Mouse (Mus musculus) heart, postnatal 0 days (tissue): Measurements from ENCODE around the gene Dpp6. TPM values are rescaled to one million over a fixed set of nuclear protein-coding genes. Genes with fewer than 3 reads are reported as not detected.

ENCODE experiments used
- ATAC-seq: fragments of 200-750 bp; cut with Nextera tagmentation; 2 replicates; pipeline ENCODE4 v1.8.0; 2017; ENCODE audit warnings: low read depth, moderate number of reproducible peaks, moderate library complexity; ENCODE audit not compliant: insufficient read depth
- DNase-seq: peaks from one replicate; pipeline ENCODE4 v3.0.0-alpha.2; 2016; ENCODE audit warnings: low spot score
- H3K27ac ChIP-seq: fragments of 300-500 bp; sonication (generic); 2 replicates; pipeline ENCODE4 v1.5.1; 2014; ENCODE audit warnings: low read depth, mild to moderate bottlenecking
- H3K27me3 ChIP-seq: fragments of 300-500 bp; sonication (generic); 2 replicates; pipeline ENCODE4 v1.6.1; 2014; ENCODE audit warnings: low read length, mixed read lengths; ENCODE audit not compliant: control insufficient read depth, insufficient read depth
- H3K36me3 ChIP-seq: fragments of 300-500 bp; sonication (generic); replicated peaks from 2 replicates; pipeline ENCODE4 v1.6.1; 2014; ENCODE audit warnings: low read length, mixed read lengths; ENCODE audit not compliant: control insufficient read depth, insufficient read depth
- H3K4me1 ChIP-seq: fragments of 300-500 bp; sonication (generic); 2 replicates; pipeline ENCODE4 v1.6.1; 2014; ENCODE audit warnings: antibody characterized with exemption; ENCODE audit not compliant: control insufficient read depth, insufficient read depth
- H3K4me2 ChIP-seq: fragments of 300-500 bp; sonication (generic); 2 replicates; pipeline ENCODE4 v1.6.1; 2014; ENCODE audit warnings: low read depth, mild to moderate bottlenecking, low read length, moderate library complexity
- H3K4me3 ChIP-seq: fragments of 300-500 bp; sonication (generic); 2 replicates; pipeline ENCODE4 v1.5.1; 2014; ENCODE audit warnings: low read depth, low read length
- H3K9ac ChIP-seq: fragments of 300-500 bp; sonication (generic); replicated peaks from 2 replicates; pipeline ENCODE4 v1.6.1; 2014; ENCODE audit warnings: low read depth, low read length, mixed read lengths
- H3K9me3 ChIP-seq: fragments of 300-500 bp; sonication (generic); replicated peaks from 2 replicates; pipeline ENCODE4 v1.6.1; 2016; ENCODE audit warnings: low read length; ENCODE audit not compliant: control insufficient read depth
- CTCF ChIP-seq: IDR thresholded peaks from 2 replicates; pipeline ENCODE4 v1.5.1; 2016; ENCODE audit warnings: antibody characterized with exemption, control low read depth, low read depth
- EP300 ChIP-seq: IDR thresholded peaks from 2 replicates; pipeline ENCODE4 v1.6.1; 2016; ENCODE audit warnings: antibody characterized with exemption, low read depth
- WGBS: fragments of 180-500 bp; shearing (Covaris S2); extraction: QIAGEN DNeasy Blood & Tissue Kit; methylation state at CpG from one replicate; pipeline ENCODE4 v1.1.7; 2014; 5-methylcytosine and 5-hydroxymethylcytosine counted together
- polyA plus RNA-seq: library from polyadenylated mRNA; unstranded; fragments of >200 nt; fragmentation: Nextera tagmentation; extraction: Ambion mirVana; gene quantifications from 2 replicates; pipeline ENCODE4 v1.2.1, GENCODE M21; 2015
- total RNA-seq: library from RNA; depleted of rRNA; stranded (reverse); fragments of >200 nt; gene quantifications from 2 replicates; pipeline ENCODE4 v1.2.3, GENCODE M21; 2014; ENCODE audit warnings: low replicate concordance

The Dpp6 gene
- total and polyA plus RNA-seq, 2 experiments from 2014 or later: 0.05 TPM; not detected in 1

DNA sequence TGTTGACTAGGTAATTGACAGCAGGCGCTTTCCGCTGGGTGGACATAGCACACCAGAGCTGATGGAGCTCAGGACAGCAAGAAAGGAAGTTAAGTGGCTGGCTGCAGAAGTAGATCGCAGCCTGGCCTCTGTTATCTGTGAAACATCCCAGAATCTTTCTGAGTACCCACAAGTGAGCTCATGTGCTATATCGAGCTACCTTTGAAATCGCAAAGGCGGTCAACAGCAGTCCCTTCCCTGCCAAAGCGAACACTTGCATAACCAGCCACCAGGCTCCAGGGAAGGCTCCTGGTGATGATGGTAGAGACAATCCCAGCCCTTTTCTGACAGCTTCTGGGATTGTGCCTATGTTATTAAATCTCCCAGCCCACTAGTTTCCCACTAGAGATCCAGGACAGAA lies 186.5 kb downstream of the Dpp6 start:
- Histone ChIP-seq H3K4me2 (no peak overlapping the region), H3K9me3 (no peaks in the 10 kb centered on the region), H3K27me3 (no peaks in the 10 kb centered on the region), H3K27ac (no peak overlapping the region), H3K36me3 (no peaks in the 10 kb centered on the region), H3K9ac (no peak overlapping the region), H3K4me1 (no peaks in the 10 kb centered on the region), H3K4me3 (no peak overlapping the region)
- no peak for TF ChIP-seq CTCF
- no peak for TF ChIP-seq EP300
- ATAC-seq (no peak), DNase-seq (no peak)
- 45% methylated on average over 7 of the region's 7 CpGs for WGBS

DNA sequence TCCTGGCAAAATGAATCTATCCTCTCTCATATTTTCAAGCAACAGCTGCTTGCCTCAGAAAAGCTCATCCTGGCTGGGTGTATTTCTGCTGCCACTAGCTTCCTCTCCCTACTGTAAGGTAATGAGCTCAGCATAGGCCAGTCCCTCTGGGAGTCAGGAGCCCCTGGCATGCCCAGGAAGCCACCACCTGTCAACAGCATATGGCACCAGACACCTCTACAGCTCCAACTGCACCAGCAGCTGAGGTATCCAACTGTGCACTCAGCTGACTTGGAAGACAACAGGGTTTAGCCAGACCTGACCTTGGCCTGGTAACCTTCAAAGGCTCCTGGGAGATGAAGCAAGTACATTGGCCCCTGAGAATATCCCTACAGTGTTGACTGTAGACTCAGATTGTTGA lies 192.2 kb downstream of the Dpp6 start:
- H3K9ac ChIP-seq: no peak overlapping the region
- no peaks in the 10 kb centered on the region for H3K9me3 ChIP-seq
- H3K27me3 ChIP-seq: no peaks in the 10 kb centered on the region
- H3K27ac ChIP-seq: no peak overlapping the region
- no peak for DNase-seq
- TF ChIP-seq EP300 (no peak), CTCF (no peak)
- H3K4me2 ChIP-seq: no peak overlapping the region
- no peak for ATAC-seq
- H3K4me3 ChIP-seq: no peak overlapping the region
- no peaks in the 10 kb centered on the region for H3K4me1 ChIP-seq
- no peaks in the 10 kb centered on the region for H3K36me3 ChIP-seq

- no peak for DNase-seq
- WGBS: 81% methylated on average over 5 of the region's 5 CpGs
- Histone ChIP-seq H3K27ac (no peak overlapping the region), H3K9ac (no peak overlapping the region), H3K4me2 (no peak overlapping the region), H3K27me3 (no peaks in the 10 kb centered on the region), H3K4me3 (no peak overlapping the region), H3K4me1 (no peaks in the 10 kb centered on the region), H3K36me3 (no peaks in the 10 kb centered on the region), H3K9me3 (no peaks in the 10 kb centered on the region)
- ATAC-seq: no peak
- no peak for TF ChIP-seq EP300
- no peak for TF ChIP-seq CTCF
Observed at GRCm38 (mm10) chr5:27010582-27010981, 193.6 kb downstream of the Dpp6 start.

DNA sequence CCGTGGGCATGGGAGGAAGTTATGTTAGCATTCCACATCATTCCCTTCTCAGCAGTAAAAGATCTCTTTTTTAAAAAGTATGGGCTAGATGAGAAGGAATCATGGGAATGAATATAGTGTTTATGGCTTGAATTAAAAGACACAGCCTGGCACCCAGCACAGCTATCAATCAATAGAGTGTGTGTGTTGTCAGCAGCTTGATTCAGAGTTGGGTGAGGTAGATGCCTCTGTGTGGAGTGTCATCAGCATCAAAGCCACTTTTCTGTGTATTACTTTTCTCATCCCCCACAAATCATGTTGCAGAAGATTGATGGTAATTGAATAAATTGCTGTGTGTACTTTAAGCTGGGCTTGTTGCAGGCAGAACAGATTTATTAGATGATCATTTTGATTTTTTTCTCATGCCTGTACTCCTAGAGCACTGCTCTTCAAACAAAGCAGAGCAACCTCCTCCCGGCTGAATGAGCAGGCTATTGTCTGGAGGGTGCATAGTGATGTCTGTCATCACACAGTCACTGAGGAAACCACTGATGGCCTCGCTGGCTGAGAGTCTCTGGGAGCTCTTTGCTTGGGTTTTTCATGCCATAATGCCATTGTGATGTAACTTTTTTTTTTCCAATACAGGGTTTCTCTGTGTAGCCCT lies 201.4 kb downstream of the Dpp6 start:
- Histone ChIP-seq H3K4me3 (no peak overlapping the region), H3K4me1 (no peaks in the 10 kb centered on the region), H3K27me3 (no peaks in the 10 kb centered on the region), H3K4me2 (no peak overlapping the region), H3K9me3 (no peaks in the 10 kb centered on the region), H3K27ac (no peak overlapping the region), H3K36me3 (no peaks in the 10 kb centered on the region), H3K9ac (no peak overlapping the region)
- DNase-seq (no peak), ATAC-seq (no peak)
- 46% methylated on average over 3 of the region's 3 CpGs for WGBS
- TF ChIP-seq EP300 (no peak), CTCF (no peak)

DNA sequence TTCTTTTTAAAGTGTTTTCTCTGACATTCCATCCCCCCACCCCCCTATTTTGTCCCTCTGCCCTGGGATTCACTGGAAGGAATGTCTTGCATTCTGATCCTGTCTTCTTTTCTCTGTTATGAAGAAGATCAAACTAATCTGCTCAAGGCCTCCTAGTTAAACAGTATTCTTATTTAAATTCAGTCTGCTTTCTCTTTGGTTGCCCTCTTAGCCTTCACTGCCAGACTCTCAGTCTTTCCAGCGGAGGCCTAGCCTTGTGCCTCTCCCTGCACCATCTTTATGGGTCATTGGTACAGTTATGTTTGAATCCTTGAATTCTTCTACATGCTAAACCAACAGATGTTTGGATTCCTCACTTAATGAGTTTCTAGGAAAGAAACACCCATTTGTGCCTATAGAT lies 211.6 kb downstream of the Dpp6 start:
- Histone ChIP-seq H3K9me3 (no peaks in the 10 kb centered on the region), H3K9ac (no peak overlapping the region), H3K36me3 (no peaks in the 10 kb centered on the region), H3K27me3 (no peaks in the 10 kb centered on the region), H3K4me2 (no peak overlapping the region), H3K27ac (no peak overlapping the region), H3K4me3 (no peak overlapping the region), H3K4me1 (no peaks in the 10 kb centered on the region)
- no peak for DNase-seq
- no peak for ATAC-seq
- 56% methylated on average over 1 of the region's 1 CpGs for WGBS
- no peak for TF ChIP-seq EP300
- TF ChIP-seq CTCF: no peak

DNA sequence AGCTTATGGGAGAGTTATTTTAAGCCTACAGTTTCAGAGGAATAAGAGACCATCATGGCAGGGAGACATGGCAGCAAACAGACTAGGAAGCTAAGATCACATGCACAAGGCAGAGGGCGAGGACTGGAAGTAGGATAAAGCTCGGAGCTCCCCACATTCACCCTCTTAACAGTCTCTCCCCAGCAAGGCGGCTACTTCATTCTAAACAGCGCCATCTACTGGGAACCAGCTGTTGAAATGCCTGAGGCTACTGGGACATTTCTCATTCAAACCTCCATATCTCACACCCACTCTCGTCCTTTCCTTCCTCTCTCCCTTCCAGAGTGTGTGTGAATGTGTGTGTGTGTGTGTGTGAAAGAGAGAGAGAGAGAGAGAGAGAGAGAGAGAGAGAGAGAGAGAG lies 212.8 kb downstream of the Dpp6 start:
- Histone ChIP-seq H3K4me3 (no peak overlapping the region), H3K4me1 (no peaks in the 10 kb centered on the region), H3K27me3 (no peaks in the 10 kb centered on the region), H3K4me2 (no peak overlapping the region), H3K27ac (no peak overlapping the region), H3K9ac (no peak overlapping the region), H3K9me3 (no peaks in the 10 kb centered on the region), H3K36me3 (no peaks in the 10 kb centered on the region)
- DNase-seq: no peak
- 8% methylated on average over 5 of the region's 5 CpGs for WGBS
- ATAC-seq: no peak
- peak; percentile 13; the same call in 1 of the 2 replicates for TF ChIP-seq CTCF
- no peak for TF ChIP-seq EP300
